Mouse (Mus musculus) cerebellum, adult 2 months (tissue): ENCODE results near the gene Adat2.

ENCODE experiments used
- CTCF ChIP-seq: fragments of 200-500 bp; IDR thresholded peaks from 2 replicates; pipeline ENCODE4 v1.5.1; 2011; ENCODE audit warnings: low read depth, mild to moderate bottlenecking, control low read depth, low read length, moderate library complexity, borderline replicate concordance; ENCODE audit not compliant: insufficient read depth
- POLR2A ChIP-seq: fragments of 200-500 bp; IDR thresholded peaks from 2 replicates; pipeline ENCODE4 v1.6.1; 2011; ENCODE audit warnings: low read length, control low read depth, borderline replicate concordance; ENCODE audit not compliant: insufficient read depth

DNA sequence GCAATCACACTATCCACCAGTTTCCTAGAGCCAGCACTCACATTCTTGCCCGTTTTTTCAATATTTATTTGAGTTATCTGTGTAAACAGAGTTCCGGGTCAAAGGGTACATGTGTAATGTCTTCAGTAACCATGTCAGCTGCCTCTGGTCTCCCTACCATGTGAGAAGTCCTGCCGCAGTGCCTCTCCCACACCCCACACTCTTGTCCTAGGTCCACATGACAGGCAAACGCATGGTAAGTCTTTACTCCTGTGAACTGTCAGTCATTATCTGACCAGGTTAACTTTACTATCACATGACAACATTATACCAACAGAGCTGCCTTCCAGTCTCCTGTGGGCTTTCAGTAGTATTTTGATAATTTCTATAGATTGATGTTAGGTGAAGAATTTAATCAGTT is 24.5 kb upstream of the Adat2 start:
- TF ChIP-seq CTCF (no peak), POLR2A (no peak)
